Mouse (Mus musculus) adrenal gland, postnatal 4 days (tissue): ENCODE results near the gene Rec114. TPM values are rescaled to one million over a fixed set of nuclear protein-coding genes. Genes with fewer than 3 reads are reported as not detected.

Experiments used
- DNase-seq, 2 experiments: peaks; one replicate each; pipeline ENCODE4 v3.0.0; 2021 to 2022; ENCODE audit warnings: low spot score in 2 of 2, mixed read lengths in 2 of 2
- total RNA-seq, 2 experiments: library from RNA; stranded (reverse); gene quantifications; 2 replicates each; pipeline ENCODE4 v1.2.3; 2021

Rec114 gene
- total RNA-seq, 2 experiments from 2014 or later: 3.2 to 4.3 TPM

GRCm38 (mm10) chr9:58718964-58719363, 24.8 kb downstream of the Rec114 start:
- no peak for DNase-seq

GRCm38 (mm10) chr9:58716886-58717285, 26.9 kb downstream of the Rec114 start:
- DNase-seq: no peak

GRCm38 (mm10) chr9:58710642-58711041, 33.1 kb downstream of the Rec114 start:
- no peak for DNase-seq

GRCm38 (mm10) chr9:58709939-58710338, 33.8 kb downstream of the Rec114 start:
- DNase-seq: peak; percentile 44 to 45

DNA sequence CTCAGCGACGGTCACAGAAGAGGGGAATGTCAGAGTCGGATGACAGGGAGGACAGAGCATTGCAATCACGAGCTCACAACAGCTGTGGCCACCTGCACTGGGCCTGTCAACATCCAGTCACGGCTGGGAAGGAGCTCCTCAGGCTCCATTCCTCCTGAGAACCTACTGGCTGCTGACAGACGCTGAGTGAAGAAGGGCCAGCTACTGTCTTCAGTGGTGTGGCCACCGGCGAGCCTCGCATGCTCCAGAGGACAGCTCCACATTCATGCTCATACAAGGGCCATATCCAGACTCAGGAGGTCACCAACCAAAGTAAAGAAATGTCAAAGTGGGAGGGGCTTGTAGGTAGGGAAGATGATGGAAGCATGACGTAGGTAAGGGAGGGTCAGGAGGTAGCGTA, 36.0 kb downstream of the Rec114 start:
- no peak for DNase-seq

DNA sequence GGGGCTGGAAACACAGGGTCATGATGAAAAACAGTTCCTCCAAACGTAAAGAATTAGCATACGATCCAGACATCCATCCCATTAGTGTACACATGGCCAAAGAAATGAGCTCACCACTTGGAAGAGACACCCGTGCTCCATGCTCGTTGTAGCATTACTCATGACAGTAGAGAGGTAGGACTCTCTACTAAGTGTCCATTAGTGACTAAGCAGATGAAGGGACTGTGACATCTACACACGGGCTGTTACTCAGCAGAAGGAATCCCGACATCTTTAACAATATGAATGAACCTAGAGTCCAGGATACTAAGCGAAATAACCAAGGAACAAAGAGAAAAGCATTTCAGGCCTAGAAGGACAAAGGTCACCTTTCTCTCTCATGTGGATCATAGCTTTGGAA, 37.7 kb downstream of the Rec114 start:
- DNase-seq: no peak

GRCm38 (mm10) chr9:58703766-58704165, 40.0 kb downstream of the Rec114 start:
- DNase-seq: no peak

DNA sequence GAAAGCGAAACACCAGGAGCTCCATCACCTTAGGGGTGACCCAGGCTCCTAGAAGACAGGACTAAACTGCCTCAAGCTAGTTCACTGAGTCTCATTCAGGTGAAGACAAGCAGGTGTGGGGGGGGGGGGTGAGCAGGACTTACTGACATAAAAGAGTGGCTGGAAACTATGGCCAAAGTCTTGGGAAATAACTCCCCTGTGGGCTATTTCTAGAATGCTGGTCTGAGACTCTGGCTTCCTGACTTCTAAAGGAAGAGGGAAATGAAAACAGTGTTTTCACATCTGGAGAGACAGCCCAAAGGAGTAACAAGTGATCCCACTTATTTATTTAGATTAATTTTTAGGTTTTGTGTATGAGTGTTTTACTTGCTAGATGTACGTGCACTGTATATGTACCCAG, 42.0 kb downstream of the Rec114 start:
- DNase-seq: no peak

- DNase-seq: no peak
These were observed 45.3 kb downstream of the Rec114 start for GRCm38 (mm10) chr9:58698486-58698885.

DNA sequence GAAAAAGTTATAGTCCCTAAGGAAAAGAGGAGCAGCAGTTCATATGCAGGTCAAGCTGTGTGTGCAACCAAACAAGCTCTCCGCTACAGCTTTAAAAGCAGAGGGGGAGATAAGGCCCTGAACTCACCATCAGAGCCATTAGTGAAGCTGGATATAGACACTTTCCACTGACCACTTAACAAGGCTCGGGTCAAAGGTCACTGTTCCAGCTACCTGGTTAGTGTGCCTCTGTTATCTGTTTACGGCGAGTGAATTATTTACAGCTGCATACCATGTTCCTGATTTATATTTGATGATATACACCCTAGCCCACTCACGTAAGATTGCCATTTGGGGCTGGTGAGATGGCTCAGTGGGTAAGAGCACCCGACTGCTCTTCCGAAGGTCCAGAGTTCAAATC, 52.3 kb downstream of the Rec114 start:
- DNase-seq: no peak

DNA sequence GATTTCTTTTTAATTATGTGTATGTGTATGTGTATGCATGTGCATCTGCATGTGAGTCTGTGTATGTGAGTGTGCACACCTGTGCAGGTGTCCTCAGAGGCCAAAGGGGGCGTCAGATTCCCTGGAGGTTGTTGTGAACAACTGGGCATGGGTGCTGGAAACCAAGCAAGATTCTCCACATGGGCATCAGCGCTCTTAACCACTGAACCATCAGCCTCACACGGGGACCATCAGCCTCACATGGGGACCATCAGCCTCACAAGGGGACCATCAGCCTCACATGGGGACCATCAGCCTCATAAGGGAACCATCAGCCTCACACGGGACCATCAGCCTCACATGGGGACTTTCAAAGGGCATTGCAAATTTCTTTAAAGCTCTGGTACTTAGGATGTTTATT, 53.1 kb downstream of the Rec114 start:
- DNase-seq: no peak

DNA sequence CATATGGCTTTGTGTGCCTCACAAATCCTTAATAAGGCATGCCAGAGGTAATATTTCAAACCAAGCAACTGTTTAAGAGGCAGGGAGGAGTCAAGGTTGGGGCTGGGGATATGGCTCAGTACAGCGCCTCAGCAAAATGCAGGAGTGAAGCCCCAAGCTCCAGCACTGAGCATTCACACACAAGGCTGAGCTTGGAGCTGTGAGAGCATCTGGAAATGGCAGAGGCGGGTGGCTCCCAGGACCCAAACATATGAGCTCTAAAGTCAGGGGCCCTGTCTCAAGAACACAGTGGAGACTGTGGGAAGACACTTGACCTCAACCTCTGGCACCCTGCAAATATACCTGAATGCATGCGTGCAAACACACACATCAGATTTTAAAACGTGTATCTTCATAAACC, 55.7 kb downstream of the Rec114 start:
- DNase-seq: no peak

- no peak for DNase-seq
These were observed 58.5 kb downstream of the Rec114 start for GRCm38 (mm10) chr9:58685290-58685689.

- no peak for DNase-seq
These were observed 60.4 kb downstream of the Rec114 start for GRCm38 (mm10) chr9:58683372-58683771.

GRCm38 (mm10) chr9:58682106-58682505, 61.7 kb downstream of the Rec114 start:
- DNase-seq: no peak

DNA sequence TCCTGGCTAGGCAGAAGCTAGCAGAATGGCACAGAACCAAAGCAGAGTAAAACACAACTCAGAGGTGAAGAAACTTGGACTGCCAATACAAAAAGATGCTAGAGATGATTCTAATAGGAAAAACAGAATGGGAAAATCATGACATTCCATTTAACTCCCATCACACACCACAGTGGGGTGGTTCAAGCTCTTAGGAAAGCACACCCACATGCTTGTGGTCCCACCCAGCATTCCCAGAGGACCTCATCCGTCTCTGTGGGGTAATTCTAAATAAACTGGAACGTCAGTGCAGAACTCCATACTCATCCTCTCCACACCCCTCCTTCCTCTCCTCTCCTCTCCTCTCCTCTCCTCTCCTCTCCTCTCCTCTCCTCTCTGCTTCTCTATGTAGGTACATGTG, 62.4 kb downstream of the Rec114 start:
- no peak for DNase-seq

DNA sequence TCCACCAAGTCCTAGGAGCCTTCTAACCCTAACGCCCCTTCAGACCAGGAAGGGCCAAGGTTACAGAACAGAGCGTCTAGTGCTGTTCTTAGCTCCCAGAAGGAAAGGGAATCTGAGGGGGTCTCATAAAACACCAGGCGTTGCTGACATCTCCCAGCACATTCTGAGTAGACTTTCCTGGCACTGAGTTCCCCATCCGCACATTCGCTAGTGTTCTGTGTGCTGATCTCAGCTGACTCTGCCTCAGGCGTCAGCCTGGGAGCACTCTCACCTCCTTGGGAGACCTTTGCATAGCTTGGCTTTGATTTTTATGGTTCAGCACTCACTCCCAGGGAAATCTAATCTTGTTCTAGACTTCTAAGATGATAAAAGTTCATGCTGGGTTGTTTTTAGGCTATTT, 68.4 kb downstream of the Rec114 start:
- no peak for DNase-seq

DNA sequence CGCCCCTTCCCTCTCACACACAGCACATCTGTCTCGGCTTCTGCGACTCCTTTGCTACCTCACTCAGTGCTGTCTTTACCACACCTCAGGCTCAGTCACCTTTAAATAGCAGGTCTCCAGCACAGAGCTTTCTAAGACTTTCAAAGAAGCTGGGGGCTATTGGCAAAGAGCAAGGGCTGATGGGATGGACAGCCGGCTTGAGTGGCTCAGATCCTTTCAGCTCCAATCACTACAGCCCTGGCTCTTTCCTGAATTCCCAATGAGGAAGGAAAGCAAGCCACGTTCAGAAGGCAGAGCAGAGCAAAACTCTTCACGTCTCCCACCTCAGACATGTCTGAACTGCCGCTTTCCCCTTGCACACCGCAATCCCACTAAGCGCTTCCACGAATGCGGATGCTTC, 69.0 kb downstream of the Rec114 start:
- no peak for DNase-seq

- peak in 1 of 2 experiments; percentile 25 for DNase-seq
These were observed 71.3 kb downstream of the Rec114 start for GRCm38 (mm10) chr9:58672474-58672873.

DNA sequence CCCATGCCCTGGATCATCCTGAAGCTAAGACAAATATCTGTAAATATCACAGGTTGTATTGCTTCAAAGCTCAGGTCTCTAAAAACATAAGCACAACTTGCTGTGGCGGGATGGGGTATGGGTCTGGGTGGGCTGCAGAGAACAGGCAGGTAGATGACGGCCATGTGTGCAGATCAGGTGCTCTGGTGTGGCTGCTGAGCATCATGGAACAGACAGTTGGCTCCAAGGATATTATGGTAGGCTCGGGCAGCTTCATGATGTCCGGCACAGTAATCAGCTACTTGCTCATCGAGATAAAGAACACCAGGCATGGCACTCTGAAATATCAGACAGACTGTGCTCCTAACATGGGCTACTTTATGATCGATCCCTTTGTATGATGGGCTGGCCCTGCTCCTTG, 73.9 kb downstream of the Rec114 start:
- no peak for DNase-seq

DNA sequence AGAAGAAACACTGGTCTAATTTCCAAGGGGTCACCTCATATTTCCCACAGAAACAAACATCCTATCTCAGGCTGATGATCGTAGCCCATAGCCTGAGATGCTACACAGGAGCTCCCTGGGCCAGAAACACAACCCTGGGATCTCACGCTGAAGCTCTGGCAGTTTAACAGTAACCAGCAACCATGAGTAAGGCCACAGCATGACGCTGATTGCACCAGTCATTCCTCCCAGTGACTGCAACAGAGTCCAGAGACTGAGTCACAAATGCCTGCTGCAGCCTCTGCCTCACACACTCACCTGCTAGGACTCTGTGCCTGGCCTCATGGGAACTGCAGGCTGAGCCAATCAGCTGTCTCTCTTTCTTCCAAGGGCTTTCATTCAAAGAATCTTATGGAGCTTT, 74.7 kb downstream of the Rec114 start:
- DNase-seq: no peak

GRCm38 (mm10) chr9:58668171-58668570, 75.6 kb downstream of the Rec114 start:
- no peak for DNase-seq

- DNase-seq: no peak
These were observed 76.5 kb downstream of the Rec114 start for GRCm38 (mm10) chr9:58667244-58667643.

- DNase-seq: no peak
These were observed 77.6 kb downstream of the Rec114 start for GRCm38 (mm10) chr9:58666191-58666590.
